8 mouse cellular contexts compared by ENCODE assay signal in the genomic region with DNA sequence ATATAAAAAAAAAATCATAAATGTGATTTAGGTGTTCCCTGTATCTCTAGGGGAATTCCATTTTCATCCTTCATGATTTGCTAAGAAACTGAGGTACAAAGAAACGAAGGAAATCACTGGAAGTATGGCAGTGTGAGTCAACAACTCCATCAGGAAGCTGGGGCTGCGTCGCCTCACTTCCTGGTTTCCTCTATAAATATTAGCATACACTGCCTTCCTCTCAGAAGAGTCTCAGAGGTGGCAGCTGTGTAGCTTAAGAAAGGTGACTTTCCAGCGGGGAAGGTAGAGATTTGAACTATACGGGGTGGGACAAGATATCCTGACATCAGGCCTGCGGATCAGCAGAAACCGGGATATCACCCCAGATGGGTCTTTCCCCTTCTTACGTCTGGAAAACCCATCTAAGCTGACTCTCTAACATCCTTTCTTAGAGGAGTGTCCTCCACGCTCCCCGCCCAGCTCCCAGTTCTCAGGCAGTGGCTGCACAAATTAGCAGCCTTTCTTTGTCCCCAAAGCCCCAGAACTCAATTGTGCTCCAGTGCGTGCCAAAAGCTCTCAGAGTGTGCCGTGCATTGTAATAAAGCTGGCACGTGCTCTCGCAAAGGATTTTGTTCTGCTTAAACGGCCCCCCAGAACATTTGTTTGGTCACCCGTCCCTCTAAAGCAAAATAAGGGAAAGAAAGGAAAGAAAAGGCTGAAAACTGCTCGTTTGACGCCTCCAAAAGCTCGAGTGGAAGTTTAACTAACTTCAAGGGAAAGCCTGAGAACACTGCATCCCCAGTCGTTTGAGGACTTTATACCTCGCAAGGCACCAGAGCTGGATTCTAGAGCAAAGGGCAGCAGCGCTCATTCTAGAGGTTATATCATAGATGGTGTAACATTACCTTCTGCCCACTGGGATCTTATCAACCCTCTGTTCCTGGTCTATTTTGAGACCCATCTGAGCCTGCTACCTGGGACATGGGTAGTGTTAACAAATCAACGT. TPM values are rescaled to one million over a fixed set of nuclear protein-coding genes. Genes with fewer than 3 reads are reported as not detected.
DNase-seq lines count a peak whose midpoint lies in the region; ATAC-seq and TF ChIP-seq lines count a peak whose summit lies in the region.

No protein-coding gene starts in this region.

- no peaks in the 10 kb centered on the region for H3K27me3 ChIP-seq in MEL (ENCODE audit: control insufficient read depth in 1 of 2, insufficient read depth in 2 of 2, low read length in 2 of 2)
- no peaks in the 10 kb centered on the region for H3K27me3 ChIP-seq in heart, embryonic 13.5 days (replicated peaks)
- no peaks in the 10 kb centered on the region for H3K27me3 ChIP-seq in kidney, embryonic 14.5 days (ENCODE audit: control insufficient read depth, insufficient read depth, low read length)

- 37% methylated on average over 23 of the region's 23 CpGs for WGBS in heart, embryonic 13.5 days
- 34% methylated on average over 23 of the region's 23 CpGs for WGBS in kidney, embryonic 14.5 days

- H3K9me3 ChIP-seq in MEL (replicated peaks; ENCODE audit: insufficient read depth, low read length), result no peaks in the 10 kb centered on the region
- no peaks in the 10 kb centered on the region for H3K9me3 ChIP-seq in heart, embryonic 13.5 days
- H3K9me3 ChIP-seq in kidney, embryonic 14.5 days (ENCODE audit: control insufficient read depth, low read length), result no peaks in the 10 kb centered on the region

- no peak for TF ChIP-seq RAD21 in MEL (IDR thresholded peaks at IDR 0.05; ENCODE audit: low read depth, low read length)

- no peak overlapping the region for H3K4me3 ChIP-seq in MEL (ENCODE audit: control insufficient read depth in 1 of 2, insufficient read depth in 1 of 2, low read depth in 2 of 2, low read length in 2 of 2)
- no peak overlapping the region for H3K4me3 ChIP-seq in heart, embryonic 13.5 days
- H3K4me3 ChIP-seq in kidney, embryonic 14.5 days (ENCODE audit: low read length), result no peak overlapping the region

- ATAC-seq in common myeloid progenitor, adult 5-6 weeks (replicated peaks; ENCODE audit: low read depth, poor library complexity, severe bottlenecking), result peak; percentile 40; the same call in 1 of the 2 replicates
- ATAC-seq in heart, embryonic 13.5 days (ENCODE audit: extremely low read depth, insufficient number of reproducible peaks, low FRiP score, low TSS enrichment), result no peak
- no peak for ATAC-seq in kidney, embryonic 14.5 days (ENCODE audit: low FRiP score, low TSS enrichment)
- peak; percentile 49 for ATAC-seq in megakaryocyte, adult 5-6 weeks (ENCODE audit: poor library complexity, severe bottlenecking)
- no peak for ATAC-seq in inflammation-experienced regulatory T-cells, adult 6 months
- ATAC-seq in megakaryocyte-erythroid progenitor cell, adult 5-6 weeks (replicated peaks; ENCODE audit: low FRiP score, low TSS enrichment, poor library complexity, severe bottlenecking), result no peak

- peaks cover 20 to 25% of the 10 kb centered on the region in 2 experiments for H3K4me1 ChIP-seq in MEL (ENCODE audit: control insufficient read depth in 1 of 2, insufficient read depth in 2 of 2, low read length in 2 of 2)
- peaks cover 37% of the 10 kb centered on the region for H3K4me1 ChIP-seq in heart, embryonic 13.5 days
- H3K4me1 ChIP-seq in kidney, embryonic 14.5 days (ENCODE audit: control insufficient read depth, insufficient read depth, low read length), result no peaks in the 10 kb centered on the region

- peak overlapping the region; percentile 95; the same call in 1 of the 2 replicates for H3K27ac ChIP-seq in MEL (ENCODE audit: control insufficient read depth, low read depth, low read length)
- peak overlapping the region; percentile 71 for H3K27ac ChIP-seq in heart, embryonic 13.5 days (replicated peaks)
- peak overlapping the region; percentile 24; the same call in 1 of the 2 replicates for H3K27ac ChIP-seq in kidney, embryonic 14.5 days (ENCODE audit: low read depth, low read length)

- H3K9ac ChIP-seq in MEL (ENCODE audit: control insufficient read depth, low read depth, low read length, poor library complexity, severe bottlenecking), result no peak overlapping the region
- peak overlapping the region; percentile 63 for H3K9ac ChIP-seq in heart, embryonic 13.5 days
- no peak overlapping the region for H3K9ac ChIP-seq in kidney, embryonic 14.5 days (ENCODE audit: low read depth, low read length)

- peak overlapping the region; percentile 49 for H3K4me2 ChIP-seq in heart, embryonic 13.5 days
- H3K4me2 ChIP-seq in kidney, embryonic 14.5 days (replicated peaks; ENCODE audit: low read depth, low read length), result no peak overlapping the region; the same call in 1 of the 2 replicates

- TF ChIP-seq EP300 in MEL (IDR thresholded peaks at IDR 0.05; ENCODE audit: low read depth in 1 of 2, low read length in 2 of 2), result no peak

- no peak for TF ChIP-seq CTCF in MEL (IDR thresholded peaks at IDR 0.05 in 2 of 3, conservative IDR thresholded peaks at IDR 0.05 in 1 of 3; ENCODE audit: control insufficient read depth in 1 of 3, insufficient read depth in 1 of 3, low read depth in 2 of 3, low read length in 3 of 3, poor library complexity in 1 of 3, severe bottlenecking in 1 of 3)

- no peak for TF ChIP-seq POLR2A in MEL (IDR thresholded peaks at IDR 0.05; ENCODE audit: control insufficient read depth in 1 of 2, insufficient read depth in 1 of 2, low read depth in 1 of 2, low read length in 2 of 2, poor library complexity in 1 of 2)

- peak; percentile 60 for DNase-seq in MEL (ENCODE audit: low read depth, low spot score)
- no peak for DNase-seq in urinary bladder, postnatal 10 days (ENCODE audit: low spot score)

- H3K79me2 ChIP-seq in MEL (ENCODE audit: control insufficient read depth, insufficient read depth, low read length, poor library complexity), result no peaks in the 10 kb centered on the region

- peaks cover 0 to 28% of the 10 kb centered on the region in 2 experiments; a peak in 2 of 4 replicates for H3K36me3 ChIP-seq in MEL (ENCODE audit: control insufficient read depth in 1 of 2, insufficient read depth in 2 of 2, low read length in 2 of 2)
- no peaks in the 10 kb centered on the region for H3K36me3 ChIP-seq in heart, embryonic 13.5 days
- H3K36me3 ChIP-seq in kidney, embryonic 14.5 days (ENCODE audit: control insufficient read depth, insufficient read depth, low read length), result no peaks in the 10 kb centered on the region

TF ChIP-seq in MEL, 35 proteins besides CTCF, POLR2A, EP300 and RAD21:
- TF ChIP-seq ZMIZ1 (IDR thresholded peaks at IDR 0.05; ENCODE audit: low read depth, low read length) (no peak), NELFE (IDR thresholded peaks at IDR 0.05; ENCODE audit: low read depth, low read length) (no peak), ELF1 (IDR thresholded peaks at IDR 0.05; ENCODE audit: low read depth, low read length) (peak; percentile 65; the same call in 1 of the 2 replicates)

RNA-seq across cellular contexts. Expression of gene Rreb1, which starts 17.0 kb away (rescaled TPM):
- total RNA-seq in MEL (2012; rRNA removed), result 8.1 and 10.4 TPM in 2 replicates
- 10 to 100 TPM in 1 of 2 experiments, not detected in 1; 34.0 TPM for polyA plus RNA-seq in MEL (2012; ENCODE audit: insufficient read depth in 1 of 2, insufficient read length in 2 of 2, low read depth in 1 of 2, low replicate concordance in 2 of 2, missing spikeins in 1 of 2)
- total RNA-seq in common myeloid progenitor, adult 5-6 weeks (2017), result 26.1 and 32.0 TPM in 2 replicates
- polyA plus RNA-seq in heart, embryonic 13.5 days (2015; fragmentation: Nextera tagmentation; extraction: Ambion mirVana), result 9.4 and 11.0 TPM in 2 replicates
- 12.2 and 16.7 TPM in 2 replicates for polyA plus RNA-seq in kidney, embryonic 14.5 days (2014; fragmentation: Nextera tagmentation; extraction: Ambion mirVana)
- total RNA-seq in megakaryocyte, adult 5-6 weeks (2015), result 27.0 and 33.7 TPM in 2 replicates
- total RNA-seq in megakaryocyte, adult 5-6 weeks (2017), result 10.0 and 12.7 TPM in 2 replicates
- polyA plus RNA-seq in inflammation-experienced regulatory T-cells, adult 6 months (2017; shearing (Covaris generic)), result 1 to 10 TPM in 2 of 3 experiments, under 1 TPM in 1; 0.91 to 6.8 (median 5.0) TPM
- 94.3 and 100 TPM in 2 replicates for total RNA-seq in megakaryocyte-erythroid progenitor cell, adult 5-6 weeks (2014; fragmentation: Nextera tagmentation)
- 25.3 and 43.6 TPM in 2 replicates for total RNA-seq in megakaryocyte-erythroid progenitor cell, adult 5-6 weeks (2017)

Comparison
In these comparisons a context has a peak if more than half of its experiments do, and no peak if none do; other contexts are left out.
1. H3K27ac ChIP-seq: peak in every context shown above with its lines; median percentile 95 in MEL; 71 in heart, embryonic 13.5 days; 24 in kidney, embryonic 14.5 days.
2. ATAC-seq: peak in common myeloid progenitor, adult 5-6 weeks (single experiment) and megakaryocyte, adult 5-6 weeks (single experiment); none in heart, embryonic 13.5 days (single experiment), kidney, embryonic 14.5 days (single experiment), inflammation-experienced regulatory T-cells, adult 6 months (single experiment) and megakaryocyte-erythroid progenitor cell, adult 5-6 weeks (single experiment).